Mouse (Mus musculus) retina, postnatal 7 days (tissue): Measurements from ENCODE around the gene Defb28.

Experiments used
- DNase-seq: peaks from one replicate; pipeline ENCODE4 v3.0.0-alpha.2; 2012; ENCODE audit warnings: low read depth, low spot score

The Defb28 gene

GRCm38 (mm10) chr2:152556655-152557054, 38.6 kb downstream of the Defb28 start:
- DNase-seq: no peak

GRCm38 (mm10) chr2:152569038-152569437, 51.0 kb downstream of the Defb28 start, which contains the start of gene Gm17416:
Gene Gm17416, plus strand, starts transcription at chr2:152569338.
- DNase-seq: no peak

- DNase-seq: no peak
Observed at GRCm38 (mm10) chr2:152569881-152570280, 51.8 kb downstream of the Defb28 start.

GRCm38 (mm10) chr2:152570313-152570712, 52.3 kb downstream of the Defb28 start:
- DNase-seq: no peak
